Mouse (Mus musculus) myocyte (in vitro differentiated cells): ENCODE results near the gene Zfp672. TPM values are rescaled to one million over a fixed set of nuclear protein-coding genes. Genes with fewer than 3 reads are reported as not detected.

Experiments
- H3K27me3 ChIP-seq: one replicate; pipeline ENCODE4 v1.6.1; 2011; ENCODE audit not compliant: control insufficient read depth, insufficient read depth, insufficient read length
- H3K36me3 ChIP-seq: one replicate; pipeline ENCODE4 v1.6.1; 2011; ENCODE audit not compliant: control insufficient read depth, insufficient read depth
- H3K4me2 ChIP-seq: one replicate; pipeline ENCODE4 v1.6.1; 2011; ENCODE audit warnings: low read depth, control low read depth
- H3K4me3 ChIP-seq: one replicate; pipeline ENCODE4 v1.5.1; 2011; ENCODE audit warnings: mild to moderate bottlenecking, control low read depth, moderate library complexity
- H3K79me2 ChIP-seq: one replicate; pipeline ENCODE4 v1.6.1; 2011; ENCODE audit not compliant: control insufficient read depth, insufficient read depth
- H3ac ChIP-seq: one replicate; pipeline ENCODE4 v1.6.1; 2011; ENCODE audit not compliant: control insufficient read depth, insufficient read length
- CEBPB ChIP-seq: IDR thresholded peaks from 2 replicates; pipeline ENCODE4 v1.6.1; 2011; ENCODE audit warnings: mild to moderate bottlenecking, moderate library complexity; ENCODE audit not compliant: poor library complexity, insufficient read depth, severe bottlenecking
- E2F4 ChIP-seq: IDR thresholded peaks from one replicate; pipeline ENCODE4 v1.6.1; 2011; ENCODE audit warnings: mild to moderate bottlenecking, control low read depth, moderate library complexity; ENCODE audit not compliant: insufficient read depth
- MAX ChIP-seq: IDR thresholded peaks from one replicate; pipeline ENCODE4 v1.6.1; 2011; ENCODE audit warnings: low read depth, mild to moderate bottlenecking, control low read depth
- MYOD1 ChIP-seq, 3 experiments: IDR thresholded peaks; one replicate each; pipeline ENCODE4 v1.6.1; 2011; ENCODE audit warnings: control low read depth in 2 of 3, low read depth in 2 of 3, mild to moderate bottlenecking in 2 of 3, moderate library complexity in 1 of 3; ENCODE audit not compliant: insufficient read length in 2 of 3, control insufficient read depth in 1 of 3
- MYOG ChIP-seq, 3 experiments: IDR thresholded peaks; one replicate each; pipeline ENCODE4 v1.6.1; 2011; ENCODE audit warnings: control low read depth in 2 of 3, low read depth in 2 of 3, mild to moderate bottlenecking in 2 of 3; ENCODE audit not compliant: insufficient read length in 2 of 3, control insufficient read depth in 1 of 3, insufficient read depth in 1 of 3
- POLR2A ChIP-seq: IDR thresholded peaks from one replicate; pipeline ENCODE4 v1.6.1; 2011; ENCODE audit warnings: low read depth, mild to moderate bottlenecking, control low read depth, moderate library complexity; ENCODE audit not compliant: insufficient read length
- POLR2AphosphoS2 ChIP-seq: IDR thresholded peaks from one replicate; pipeline ENCODE4 v1.6.1; 2011; ENCODE audit warnings: low read depth, control low read depth; ENCODE audit not compliant: insufficient read length
- REST ChIP-seq: IDR thresholded peaks from one replicate; pipeline ENCODE4 v1.6.1; 2011; ENCODE audit warnings: mild to moderate bottlenecking, control low read depth, moderate library complexity; ENCODE audit not compliant: insufficient read depth, insufficient read length
- SRF ChIP-seq: IDR thresholded peaks from one replicate; pipeline ENCODE4 v1.6.1; 2011; ENCODE audit warnings: low read depth; ENCODE audit not compliant: control insufficient read depth, insufficient read length
- TCF12 ChIP-seq: IDR thresholded peaks from one replicate; pipeline ENCODE4 v1.6.1; 2011; ENCODE audit warnings: mild to moderate bottlenecking, control low read depth; ENCODE audit not compliant: poor library complexity, insufficient read depth, severe bottlenecking
- TCF3 ChIP-seq: IDR thresholded peaks from one replicate; pipeline ENCODE4 v1.6.1; 2011; ENCODE audit warnings: low read depth, control low read depth; ENCODE audit not compliant: insufficient read length
- USF1 ChIP-seq: IDR thresholded peaks from one replicate; pipeline ENCODE4 v1.6.1; 2011; ENCODE audit warnings: low read depth, mild to moderate bottlenecking, control low read depth, moderate library complexity
- polyA plus RNA-seq: library from polyadenylated mRNA; unstranded; fragments of >200 nt; fragmentation: generic; extraction: Trizol; gene quantifications from one replicate; pipeline ENCODE4 v1.2.1, GENCODE M21; 2012; ENCODE audit warnings: missing spikeins

The Zfp672 gene
- polyA plus RNA-seq, 1 experiment: 15.7 TPM

- Histone ChIP-seq H3K4me2 (no peak overlapping the region), H3K79me2 (no peaks in the 10 kb centered on the region), H3K4me3 (no peak overlapping the region), H3ac (no peak overlapping the region), H3K36me3 (no peaks in the 10 kb centered on the region), H3K27me3 (no peaks in the 10 kb centered on the region)
- TF ChIP-seq POLR2AphosphoS2 (peak; percentile 31), POLR2A (no peak)
Observed at GRCm38 (mm10) chr11:58351179-58351578, 21.0 kb upstream of the Zfp672 start.

- no peak overlapping the region for H3K4me3 ChIP-seq
Observed at GRCm38 (mm10) chr11:58350628-58351027, 20.5 kb upstream of the Zfp672 start.

GRCm38 (mm10) chr11:58346745-58347144, 16.6 kb upstream of the Zfp672 start:
- H3K4me2 ChIP-seq: no peak overlapping the region

More at GRCm38 (mm10) chr11:58350628-58351027, 20.5 kb upstream of the Zfp672 start:
- no peak overlapping the region for H3K4me2 ChIP-seq
- no peaks in the 10 kb centered on the region for H3K27me3 ChIP-seq
- H3K79me2 ChIP-seq: no peaks in the 10 kb centered on the region
- no peak overlapping the region for H3ac ChIP-seq
- no peak for TF ChIP-seq TCF3
- TF ChIP-seq TCF12: no peak
- TF ChIP-seq E2F4: no peak
- TF ChIP-seq SRF: no peak
- no peak for TF ChIP-seq MAX
- no peak for TF ChIP-seq REST
- no peak for TF ChIP-seq MYOG (IDR thresholded peaks at IDR 0.05; ENCODE audit: control insufficient read depth in 1 of 3, insufficient read depth in 1 of 3, insufficient read length in 2 of 3, low read depth in 2 of 3)
- no peak for TF ChIP-seq CEBPB
- TF ChIP-seq MYOD1 (IDR thresholded peaks at IDR 0.05; ENCODE audit: control insufficient read depth in 1 of 3, insufficient read length in 2 of 3, low read depth in 2 of 3): no peak
- no peak for TF ChIP-seq POLR2AphosphoS2
- no peak for TF ChIP-seq POLR2A
- no peak for TF ChIP-seq USF1
- H3K36me3 ChIP-seq: no peaks in the 10 kb centered on the region

GRCm38 (mm10) chr11:58334746-58335145, 4.6 kb upstream of the Zfp672 start:
- no peak overlapping the region for H3ac ChIP-seq
- H3K79me2 ChIP-seq: peaks cover 38% of the 10 kb centered on the region
- H3K4me2 ChIP-seq: no peak overlapping the region
- H3K36me3 ChIP-seq: peaks cover 13% of the 10 kb centered on the region
- TF ChIP-seq MYOG (IDR thresholded peaks at IDR 0.05; ENCODE audit: control insufficient read depth in 1 of 3, insufficient read depth in 1 of 3, insufficient read length in 2 of 3, low read depth in 2 of 3) (peak in 1 of 3 experiments; percentile 50), MYOD1 (IDR thresholded peaks at IDR 0.05; ENCODE audit: control insufficient read depth in 1 of 3, insufficient read length in 2 of 3, low read depth in 2 of 3) (peak in 1 of 3 experiments; percentile 25), USF1 (no peak)
- H3K4me3 ChIP-seq: no peak overlapping the region
- no peaks in the 10 kb centered on the region for H3K27me3 ChIP-seq

More at GRCm38 (mm10) chr11:58346745-58347144, 16.6 kb upstream of the Zfp672 start:
- Histone ChIP-seq H3K27me3 (no peaks in the 10 kb centered on the region), H3K4me3 (no peak overlapping the region), H3K79me2 (no peaks in the 10 kb centered on the region), H3ac (no peak overlapping the region), H3K36me3 (no peaks in the 10 kb centered on the region)
- TF ChIP-seq E2F4 (no peak), REST (no peak), MYOD1 (IDR thresholded peaks at IDR 0.05; ENCODE audit: control insufficient read depth in 1 of 3, insufficient read length in 2 of 3, low read depth in 2 of 3) (no peak), MAX (no peak), SRF (no peak), POLR2A (no peak), USF1 (no peak), TCF12 (no peak), CEBPB (no peak)

- H3K79me2 ChIP-seq: peaks cover 66% of the 10 kb centered on the region
- peak overlapping the region; percentile 30 for H3ac ChIP-seq
- peaks cover 17% of the 10 kb centered on the region for H3K36me3 ChIP-seq
- H3K4me3 ChIP-seq: peak overlapping the region; percentile 97
- H3K27me3 ChIP-seq: no peaks in the 10 kb centered on the region
- TF ChIP-seq TCF3: no peak
- peak overlapping the region; percentile 92 for H3K4me2 ChIP-seq
Observed at GRCm38 (mm10) chr11:58331546-58331945, 1.4 kb upstream of the Zfp672 start.

- Histone ChIP-seq H3K4me3 (peak overlapping the region; percentile 97), H3K79me2 (peaks cover 66% of the 10 kb centered on the region), H3ac (peak overlapping the region; percentile 30), H3K36me3 (peaks cover 18% of the 10 kb centered on the region), H3K4me2 (peak overlapping the region; percentile 92), H3K27me3 (no peaks in the 10 kb centered on the region)
- TF ChIP-seq SRF: no peak
- TF ChIP-seq REST: peak; percentile 39
- TF ChIP-seq MYOD1 (IDR thresholded peaks at IDR 0.05; ENCODE audit: control insufficient read depth in 1 of 3, insufficient read length in 2 of 3, low read depth in 2 of 3): no peak
- no peak for TF ChIP-seq TCF3
- TF ChIP-seq MYOG (IDR thresholded peaks at IDR 0.05; ENCODE audit: control insufficient read depth in 1 of 3, insufficient read depth in 1 of 3, insufficient read length in 2 of 3, low read depth in 2 of 3): no peak
- no peak for TF ChIP-seq MAX
- TF ChIP-seq CEBPB: no peak
Observed at GRCm38 (mm10) chr11:58331149-58331495, 983 bp upstream of the Zfp672 start.
